Comparison of ENCODE assay signal across 8 mouse cellular contexts in the genomic region with DNA sequence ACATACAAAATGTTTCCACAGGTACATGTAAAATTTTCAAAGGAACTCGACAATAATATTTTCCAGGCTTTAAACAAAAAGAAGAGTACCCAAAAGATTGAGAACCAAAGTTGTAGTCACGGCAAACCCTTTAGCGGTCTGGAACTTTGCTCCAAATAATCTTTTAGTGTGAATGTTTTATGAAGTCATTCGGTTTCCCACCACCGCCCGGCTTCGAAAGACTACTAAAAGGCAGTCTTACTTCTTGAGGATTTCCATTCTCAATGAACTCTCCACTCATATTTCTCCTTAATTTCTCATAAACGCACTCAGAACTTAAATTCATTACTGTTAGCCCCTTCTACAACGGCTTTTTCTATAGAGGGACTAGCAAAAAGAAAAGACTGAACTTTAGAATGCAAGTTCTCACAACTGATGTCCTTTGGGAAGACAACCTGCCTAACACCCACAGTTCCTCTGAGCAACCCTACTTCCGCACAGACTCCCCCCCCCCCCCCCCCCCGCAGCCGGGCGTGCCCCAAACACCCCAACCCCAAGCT. TPM values are rescaled to one million over a fixed set of nuclear protein-coding genes. Genes with fewer than 3 reads are reported as not detected.
DNase-seq lines count a peak whose midpoint lies in the region; ATAC-seq and TF ChIP-seq lines count a peak whose summit lies in the region.

No protein-coding gene starts in this region.

- H3K4me1 ChIP-seq in heart, adult 2 months (ENCODE audit: control insufficient read depth, insufficient read depth, low read length) = peaks cover 1% of the 10 kb centered on the region; the same call in 1 of the 2 replicates
- H3K4me1 ChIP-seq in liver, embryonic 13.5 days (replicated peaks) = peaks cover 21% of the 10 kb centered on the region
- peaks cover 7% of the 10 kb centered on the region for H3K4me1 ChIP-seq in stomach, embryonic 15.5 days

- H3K4me3 ChIP-seq in heart, adult 2 months = peak overlapping the region; percentile 91
- peak overlapping the region; percentile 89 for H3K4me3 ChIP-seq in liver, embryonic 13.5 days (replicated peaks)
- H3K4me3 ChIP-seq in stomach, embryonic 15.5 days (replicated peaks) = peak overlapping the region; percentile 73

- intact Hi-C loops in heart, adult 2 months (cut with DNase I) = loop anchor here (5.0 to 10.0 kb wide), 4 partner anchors 230 to 358 kb away; partner anchors contain the start of genes Ap1ar and Fam241a

- H3K79me2 ChIP-seq in heart, adult 2 months (replicated peaks; ENCODE audit: control insufficient read depth, insufficient read depth, low read length) = no peaks in the 10 kb centered on the region; the same call in 1 of the 2 replicates

- TF ChIP-seq CTCF in heart, adult 2 months (IDR thresholded peaks at IDR 0.05) = no peak

- WGBS in heart, adult 2 months = 2% methylated on average over 12 of the region's 13 CpGs
- 5% methylated on average over 9 of the region's 13 CpGs for WGBS in liver, embryonic 13.5 days (ENCODE audit: insufficient replicate concordance)
- 4% methylated on average over 10 of the region's 13 CpGs for WGBS in stomach, embryonic 15.5 days

- no peaks in the 10 kb centered on the region for H3K36me3 ChIP-seq in heart, adult 2 months (ENCODE audit: control insufficient read depth, insufficient read depth, low read length)
- peaks cover 22% of the 10 kb centered on the region for H3K36me3 ChIP-seq in liver, embryonic 13.5 days
- H3K36me3 ChIP-seq in stomach, embryonic 15.5 days = peaks cover 5% of the 10 kb centered on the region; the same call in 1 of the 2 replicates

- H3K27me3 ChIP-seq in heart, adult 2 months (ENCODE audit: control insufficient read depth, insufficient read depth, low read length) = no peaks in the 10 kb centered on the region
- no peaks in the 10 kb centered on the region for H3K27me3 ChIP-seq in liver, embryonic 13.5 days
- no peaks in the 10 kb centered on the region for H3K27me3 ChIP-seq in stomach, embryonic 15.5 days (replicated peaks)

- TF ChIP-seq EP300 in heart, adult 2 months (IDR thresholded peaks at IDR 0.05; ENCODE audit: insufficient read depth, low read depth, low read length) = no peak

- H3K4me2 ChIP-seq in liver, embryonic 13.5 days = peak overlapping the region; percentile 69
- peak overlapping the region; percentile 60 for H3K4me2 ChIP-seq in stomach, embryonic 15.5 days

- H3K27ac ChIP-seq in heart, adult 2 months = peak overlapping the region; percentile 95
- H3K27ac ChIP-seq in liver, embryonic 13.5 days = peak overlapping the region; percentile 57
- H3K27ac ChIP-seq in stomach, embryonic 15.5 days = peak overlapping the region; percentile 97

- ATAC-seq in liver, embryonic 13.5 days (ENCODE audit: low read depth) = no peak
- no peak for ATAC-seq in stomach, embryonic 15.5 days (ENCODE audit: insufficient read depth, low FRiP score, low read depth)
- no peak for ATAC-seq in cerebellum, adult (ENCODE audit: insufficient number of reproducible peaks, low FRiP score, low TSS enrichment)
- no peak for ATAC-seq in activated CD4-positive, CD25-positive, alpha-beta regulatory T cell, adult 4 months

- H3K9me3 ChIP-seq in liver, embryonic 13.5 days (replicated peaks) = no peaks in the 10 kb centered on the region
- H3K9me3 ChIP-seq in stomach, embryonic 15.5 days = no peaks in the 10 kb centered on the region

- DNase-seq in heart, adult 2 months = no peak
- DNase-seq in heart, adult 18-20 months = no peak
- peak; percentile 80 for DNase-seq in MEL-GATA-1-ER (ENCODE audit: extremely low read depth, low read depth)
- peak; percentile 8 for DNase-seq in heart, postnatal 4 days
- no peak for DNase-seq in liver, embryonic 13.5 days

- peak overlapping the region; percentile 44; the same call in 1 of the 2 replicates for H3K9ac ChIP-seq in heart, adult 2 months (ENCODE audit: low read depth, low read length)
- H3K9ac ChIP-seq in liver, embryonic 13.5 days = peak overlapping the region; percentile 87
- H3K9ac ChIP-seq in stomach, embryonic 15.5 days = no peak overlapping the region

- TF ChIP-seq POLR2A in heart, adult 2 months (IDR thresholded peaks at IDR 0.05; ENCODE audit: insufficient read depth, low read depth, low read length) = no peak

RNA-seq across cellular contexts. Expression of gene Larp7, which starts 0.6 kb away (rescaled TPM):
- total RNA-seq in heart, adult 2 months (2021) = 10 to 100 TPM; 21.6 to 23.4 TPM
- 2.6 and 5.9 TPM in 2 replicates for polyA plus RNA-seq in heart, adult 2 months (2012; rRNA removed)
- 10 to 100 TPM; 21.8 to 23.0 TPM for total RNA-seq in heart, adult 18-20 months (2021)
- total RNA-seq in heart, postnatal 4 days (2021) = 10 to 100 TPM; 45.7 to 47.6 TPM
- 41.2 and 50.9 TPM in 2 replicates for polyA plus RNA-seq in liver, embryonic 13.5 days (2015; fragmentation: Nextera tagmentation; extraction: Ambion mirVana)
- 50.9 and 55.5 TPM in 2 replicates for polyA plus RNA-seq in stomach, embryonic 15.5 days (2015; fragmentation: Nextera tagmentation; extraction: Ambion mirVana)
- 10 to 100 TPM; 63.3 to 82.0 TPM for polyA plus RNA-seq in activated CD4-positive, CD25-positive, alpha-beta regulatory T cell, adult 4 months (2017; shearing (Covaris generic))

RNA-seq across cellular contexts. Expression of gene Zgrf1, which starts 0.8 kb away (rescaled TPM):
- total RNA-seq in heart, adult 2 months (2021) = under 1 TPM; 0.47 to 0.66 TPM
- polyA plus RNA-seq in heart, adult 2 months (2012; rRNA removed) = 0.27 and 0.59 TPM in 2 replicates
- total RNA-seq in heart, adult 18-20 months (2021) = under 1 TPM; 0.52 to 0.69 TPM
- total RNA-seq in heart, postnatal 4 days (2021) = 1 to 10 TPM; 8.6 to 9.1 TPM
- 3.6 and 4.0 TPM in 2 replicates for polyA plus RNA-seq in liver, embryonic 13.5 days (2015; fragmentation: Nextera tagmentation; extraction: Ambion mirVana)
- 7.2 and 8.1 TPM in 2 replicates for polyA plus RNA-seq in stomach, embryonic 15.5 days (2015; fragmentation: Nextera tagmentation; extraction: Ambion mirVana)
- 1 to 10 TPM; 3.8 to 4.8 TPM for polyA plus RNA-seq in activated CD4-positive, CD25-positive, alpha-beta regulatory T cell, adult 4 months (2017; shearing (Covaris generic))

RNA-seq across cellular contexts. Expression of gene Ank2, which starts 53.4 kb away (rescaled TPM):
- total RNA-seq in heart, adult 2 months (2021) = 100 to 1,000 TPM; 269 to 290 TPM
- polyA plus RNA-seq in heart, adult 2 months (2012; rRNA removed) = 96.1 and 155 TPM in 2 replicates
- 100 to 1,000 TPM; 310 to 323 TPM for total RNA-seq in heart, adult 18-20 months (2021)
- total RNA-seq in heart, postnatal 4 days (2021) = 100 to 1,000 TPM; 223 to 230 TPM
- polyA plus RNA-seq in liver, embryonic 13.5 days (2015; fragmentation: Nextera tagmentation; extraction: Ambion mirVana) = 4.9 and 6.7 TPM in 2 replicates
- 32.0 and 32.2 TPM in 2 replicates for polyA plus RNA-seq in stomach, embryonic 15.5 days (2015; fragmentation: Nextera tagmentation; extraction: Ambion mirVana)
- polyA plus RNA-seq in activated CD4-positive, CD25-positive, alpha-beta regulatory T cell, adult 4 months (2017; shearing (Covaris generic)) = under 1 TPM in 1 of 2 experiments, not detected in 1; 0.50 TPM

Comparison
In these comparisons a context has a peak if more than half of its experiments do, and no peak if none do; other contexts are left out.
1. DNase-seq: peak in MEL-GATA-1-ER (single experiment) and heart, postnatal 4 days (single experiment); none in heart, adult 2 months (0 of 2), heart, adult 18-20 months (0 of 2) and liver, embryonic 13.5 days (single experiment).
2. Peak in every context shown above with its lines, with median percentiles within 50 percentile points of each other: H3K27ac ChIP-seq and H3K4me3 ChIP-seq.